Mouse (Mus musculus) heart, embryonic 15.5 days (tissue): ENCODE measurements around the gene Htr2c. TPM values are rescaled to one million over a fixed set of nuclear protein-coding genes. Genes with fewer than 3 reads are reported as not detected.
A peak's percentile ranks its signal among the peaks of the same experiment; 100 is the strongest.

ENCODE experiments used
- ATAC-seq: fragments of 200-750 bp; cut with Nextera tagmentation; replicated peaks from 2 replicates; pipeline ENCODE4 v1.8.0; 2017; ENCODE audit warnings: low read depth, moderate TSS enrichment; ENCODE audit not compliant: insufficient number of reproducible peaks, insufficient read depth, low FRiP score
- H3K27ac ChIP-seq: fragments of 300-500 bp; sonication (generic); 2 replicates; pipeline ENCODE4 v1.5.1; 2015; ENCODE audit warnings: mild to moderate bottlenecking, inconsistent platforms
- H3K27me3 ChIP-seq: fragments of 300-500 bp; sonication (generic); 2 replicates; pipeline ENCODE4 v1.6.1; 2015; ENCODE audit warnings: inconsistent platforms
- H3K36me3 ChIP-seq: fragments of 300-500 bp; sonication (generic); 2 replicates; pipeline ENCODE4 v1.6.1; 2015; ENCODE audit warnings: mild to moderate bottlenecking, inconsistent platforms
- H3K4me1 ChIP-seq: fragments of 300-500 bp; sonication (generic); replicated peaks from 2 replicates; pipeline ENCODE4 v1.6.1; 2015; ENCODE audit warnings: inconsistent platforms
- H3K4me2 ChIP-seq: fragments of 300-500 bp; sonication (generic); 2 replicates; pipeline ENCODE4 v1.6.1; 2015; ENCODE audit warnings: inconsistent platforms, mild to moderate bottlenecking, moderate library complexity
- H3K4me3 ChIP-seq: fragments of 300-500 bp; sonication (generic); 2 replicates; pipeline ENCODE4 v1.5.1; 2015; ENCODE audit warnings: mild to moderate bottlenecking, inconsistent platforms
- H3K9ac ChIP-seq: fragments of 300-500 bp; sonication (generic); 2 replicates; pipeline ENCODE4 v1.6.1; 2015; ENCODE audit warnings: mild to moderate bottlenecking, inconsistent platforms
- H3K9me3 ChIP-seq: fragments of 300-500 bp; sonication (generic); replicated peaks from 2 replicates; pipeline ENCODE4 v1.6.1; 2016; ENCODE audit warnings: inconsistent platforms
- WGBS: fragments of 180-500 bp; shearing (Covaris S2); methylation state at CpG from one replicate; pipeline ENCODE4 v1.1.7; 2015; ENCODE audit warnings: mixed read lengths; 5-methylcytosine and 5-hydroxymethylcytosine counted together
- microRNA counts: library from miRNA; unstranded; fragments of <30 nt; microRNA quantifications from one replicate; lab custom pipeline; 2016
- microRNA-seq: library from miRNA; unstranded; fragments of <30 nt; microRNA quantifications from one replicate; pipeline ENCODE4, GENCODE M21; 2016
- polyA plus RNA-seq: library from polyadenylated mRNA; unstranded; fragments of >200 nt; fragmentation: Nextera tagmentation; extraction: Ambion mirVana; gene quantifications from 2 replicates; pipeline ENCODE4 v1.2.1, GENCODE M21; 2015

Gene Htr2c
- polyA plus RNA-seq, 1 experiment from 2014 or later: not detected

DNA sequence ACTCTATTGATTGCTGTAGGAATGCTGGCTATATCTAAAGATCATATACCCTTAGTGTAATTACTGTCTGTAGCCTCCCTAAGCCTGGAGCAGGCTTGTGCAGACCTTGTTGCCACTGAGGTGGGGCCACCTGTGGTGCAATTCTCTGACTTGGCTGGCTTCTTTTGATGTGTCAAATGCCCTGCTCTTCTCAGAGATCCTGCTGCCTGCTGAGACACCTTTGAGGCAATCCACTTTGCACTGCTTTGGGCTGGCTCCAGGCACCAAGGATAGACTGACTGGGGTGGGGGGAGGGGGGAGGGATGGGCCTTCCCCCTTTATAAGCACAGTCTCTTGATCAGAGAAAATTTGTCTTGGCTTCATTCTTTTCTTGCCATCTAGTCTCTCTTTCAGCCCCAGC lies 252.9 kb downstream of the Htr2c start:
- Histone ChIP-seq H3K4me3 (no peak overlapping the region), H3K27me3 (no peaks in the 10 kb centered on the region), H3K36me3 (no peaks in the 10 kb centered on the region), H3K4me2 (no peak overlapping the region), H3K27ac (no peak overlapping the region), H3K9me3 (no peaks in the 10 kb centered on the region), H3K9ac (no peak overlapping the region), H3K4me1 (no peaks in the 10 kb centered on the region)
- ATAC-seq: no peak

DNA sequence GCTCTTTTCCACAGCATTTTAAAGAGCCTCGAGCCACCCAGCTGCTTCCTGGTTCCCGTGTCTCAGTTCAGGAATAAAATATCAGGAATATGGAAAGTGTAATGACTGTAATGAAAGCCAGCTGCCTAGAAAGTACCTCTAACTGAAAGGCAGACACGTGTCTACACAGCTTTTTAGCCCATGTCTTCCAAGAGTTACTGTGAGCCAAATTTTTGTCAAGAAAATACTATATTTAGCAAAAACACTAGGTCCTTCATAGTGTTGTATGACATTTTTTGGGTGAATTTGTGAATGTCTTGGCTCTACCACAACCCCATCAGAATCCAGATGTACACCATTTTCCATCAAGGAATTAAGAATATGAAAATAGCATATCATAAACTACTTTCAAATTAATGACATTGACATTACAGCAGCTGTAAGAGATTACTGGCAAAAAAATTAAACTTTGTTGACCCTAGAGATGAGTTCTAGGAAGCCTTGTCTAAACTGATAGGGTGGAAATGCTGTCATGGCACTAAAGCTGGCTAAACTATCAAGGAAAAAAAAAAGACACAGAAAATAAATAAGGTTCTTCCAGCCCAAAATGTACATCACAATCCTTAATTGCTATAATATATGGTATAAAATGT lies 255.2 kb downstream of the Htr2c start:
- H3K36me3 ChIP-seq: no peaks in the 10 kb centered on the region

DNA sequence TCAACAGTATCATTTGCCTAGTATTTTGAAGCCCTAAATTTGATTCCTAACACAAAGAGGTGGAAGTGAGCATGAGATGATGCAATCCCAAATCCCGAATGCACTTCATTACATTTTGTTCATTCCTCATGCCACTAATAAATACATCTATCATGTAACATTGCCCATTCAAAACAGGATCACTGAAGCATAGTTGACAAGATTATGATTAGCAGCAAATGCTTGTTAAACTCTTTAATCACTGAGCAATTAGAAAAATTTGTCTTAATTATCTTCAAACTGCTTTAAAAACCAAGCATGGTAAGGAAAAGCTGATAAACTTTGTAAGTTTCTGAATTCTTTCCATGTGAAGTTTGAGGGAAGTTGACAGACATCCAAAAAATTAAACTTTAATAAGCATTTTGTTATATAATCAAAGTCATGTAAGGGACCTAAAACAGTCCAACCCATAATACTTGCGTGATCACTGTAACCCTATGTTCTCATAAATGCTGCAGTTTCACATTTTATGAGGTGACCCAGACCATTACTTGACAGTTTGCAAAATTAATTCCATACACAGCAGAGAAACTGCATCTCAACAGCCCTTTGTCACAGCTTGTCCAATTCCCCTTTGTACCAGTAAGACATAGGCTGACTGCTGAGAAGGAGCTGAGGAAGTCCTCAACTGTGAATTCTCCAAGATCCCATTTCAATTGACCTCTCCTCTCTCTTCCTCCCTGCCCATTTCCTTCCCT lies 276.7 kb downstream of the Htr2c start:
- no peaks in the 10 kb centered on the region for H3K4me1 ChIP-seq
- no peak overlapping the region for H3K9ac ChIP-seq
- H3K36me3 ChIP-seq: no peaks in the 10 kb centered on the region
- H3K9me3 ChIP-seq: no peaks in the 10 kb centered on the region
- ATAC-seq: no peak
- 72% methylated on average over 2 of the region's 2 CpGs for WGBS
- H3K27ac ChIP-seq: no peak overlapping the region
- H3K4me2 ChIP-seq: no peak overlapping the region
- H3K4me3 ChIP-seq: no peak overlapping the region
- H3K27me3 ChIP-seq: no peaks in the 10 kb centered on the region

More for the DNA sequence above, 255.2 kb downstream of the Htr2c start:
- no peak overlapping the region for H3K4me2 ChIP-seq
- no peak overlapping the region for H3K9ac ChIP-seq
- no peak overlapping the region for H3K4me3 ChIP-seq
- no peaks in the 10 kb centered on the region for H3K9me3 ChIP-seq
- no peak for ATAC-seq
- H3K27me3 ChIP-seq: no peaks in the 10 kb centered on the region
- H3K4me1 ChIP-seq: no peaks in the 10 kb centered on the region
- H3K27ac ChIP-seq: no peak overlapping the region
- WGBS: 51% methylated on average over 3 of the region's 3 CpGs

MicroRNAs encoded within 50 kb of the gene (microRNA counts, 519-probe panel; counts per million panel counts)
- microRNA mmu-miR-448 (lab: Ali Mortazavi, UCI) (2,436 counts per million, percentile 48 among the panel's probes with 10 or more counts), microRNA mmu-miR-764-3p (lab: Ali Mortazavi, UCI) (1,923 counts per million, percentile 18 among the panel's probes with 10 or more counts), microRNA mmu-miR-764-5p (lab: Ali Mortazavi, UCI) (2,464 counts per million, percentile 50 among the panel's probes with 10 or more counts)

Small RNA genes within 50 kb of the gene (microRNA-seq; reads per million reads assigned to microRNA genes)
- gene Gm22650 (not detected), gene Gm24627 (not detected), gene Mir1264 (not detected), gene Mir1298 (7.6 reads per million, percentile 23 among the genes with 10 or more reads in this experiment), gene Mir1912 (not detected), gene Mir448 (1.5 reads per million), gene Mir764 (not detected)
